Mouse (Mus musculus) brain, embryonic 14.5 days (tissue): Measurements from ENCODE around the gene 4930452B06Rik.

Experiments used
- CTCF ChIP-seq: fragments of 200-500 bp; IDR thresholded peaks from 2 replicates; pipeline ENCODE4 v1.5.1; 2012; ENCODE audit warnings: inconsistent platforms, mild to moderate bottlenecking, moderate library complexity, borderline replicate concordance; ENCODE audit not compliant: insufficient read depth, insufficient read length; ENCODE audit errors: extremely low read depth
- POLR2A ChIP-seq: fragments of 200-500 bp; IDR thresholded peaks from 2 replicates; pipeline ENCODE4 v1.6.1; 2012; ENCODE audit warnings: mild to moderate bottlenecking, inconsistent platforms, borderline replicate concordance; ENCODE audit not compliant: poor library complexity, insufficient read depth, insufficient read length, severe bottlenecking; ENCODE audit errors: extremely low read depth

GRCm38 (mm10) chr14:8475851-8476250 is 190.2 kb downstream of the 4930452B06Rik start:
- no peak for TF ChIP-seq POLR2A
- TF ChIP-seq CTCF: no peak
